Mouse (Mus musculus) testis, postnatal 14 days (tissue): Measurements from ENCODE around the gene Sele.
"Not testable (repeated sequence)": the region's sequence is repeated elsewhere in the genome, so short reads cannot be mapped to it uniquely, and the experiment has no call there.

Source experiments
- DNase-seq: peaks from one replicate; pipeline ENCODE4 v3.0.0; 2021; ENCODE audit warnings: low spot score

The Sele gene

DNA sequence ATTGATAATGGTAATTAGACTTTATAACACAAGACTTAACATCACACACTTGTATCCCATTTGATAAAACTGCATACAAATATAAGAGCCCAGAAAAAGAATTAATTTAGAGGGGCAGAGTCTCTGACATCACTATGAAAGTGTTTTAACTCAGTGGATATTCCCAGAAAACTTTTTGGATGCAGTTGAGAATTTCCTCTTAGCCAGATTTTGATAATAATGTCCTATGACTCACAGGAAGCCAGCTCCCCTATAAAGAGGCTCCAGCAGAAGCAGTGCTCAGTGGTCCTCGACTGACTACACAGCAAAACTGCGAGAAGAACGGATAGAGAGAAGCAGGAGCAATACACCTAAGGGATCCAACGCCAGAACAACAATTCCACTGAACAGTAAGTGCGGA lies at the start of gene Sele:
Gene Sele, plus strand, starts transcription at position 301 of the 400 bp plus-strand sequence.
- no peak for DNase-seq

DNA sequence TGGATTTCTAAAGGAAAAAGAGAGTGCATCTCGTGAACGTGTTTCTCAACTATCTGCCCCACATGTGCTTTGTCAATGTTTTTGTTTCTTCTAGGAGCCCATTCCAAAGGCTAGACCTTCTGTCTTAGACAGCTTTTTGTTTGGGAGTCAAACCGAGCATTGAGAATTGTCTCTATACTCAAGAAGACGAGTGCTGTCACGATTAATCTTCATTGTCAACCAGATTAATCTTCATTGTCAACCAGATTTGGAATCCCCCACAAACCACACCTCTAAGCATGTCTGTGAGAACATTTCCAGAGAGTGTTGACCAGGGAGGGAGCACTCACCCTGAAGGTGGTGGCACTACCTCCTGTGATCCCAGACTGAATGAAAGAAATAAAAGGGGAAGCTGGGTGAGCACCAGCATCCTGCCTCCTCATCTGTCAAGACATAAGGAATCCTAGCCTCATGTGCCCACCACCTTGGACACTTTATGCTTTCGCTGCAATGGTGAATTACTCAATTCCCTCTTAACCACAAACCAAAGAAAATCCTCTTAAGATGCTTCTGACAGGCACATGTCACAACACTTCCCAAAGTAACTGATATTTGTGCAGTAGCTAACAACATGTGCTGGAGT lies 46.1 kb upstream of the Sele start:
- no peak for DNase-seq

DNA sequence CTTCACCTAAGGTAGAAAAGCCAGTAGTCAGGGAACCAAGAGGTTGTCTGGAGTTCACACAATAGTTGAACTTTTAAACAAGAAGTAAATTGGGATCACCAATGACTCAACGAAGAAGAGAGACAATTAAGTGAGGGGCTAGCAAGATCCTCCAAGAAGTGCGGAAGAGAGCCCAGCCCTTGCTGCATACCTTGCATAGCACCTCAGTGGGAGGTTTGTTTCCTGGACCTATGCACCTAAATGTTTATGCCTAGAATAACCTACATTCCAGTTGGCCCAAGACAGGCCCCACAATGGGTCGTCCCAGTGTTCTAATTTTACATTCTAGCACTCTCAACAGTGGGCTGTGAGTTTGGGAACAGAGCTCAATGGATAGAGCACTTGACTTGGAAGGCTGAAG lies 43.7 kb upstream of the Sele start:
- no peak for DNase-seq

DNA sequence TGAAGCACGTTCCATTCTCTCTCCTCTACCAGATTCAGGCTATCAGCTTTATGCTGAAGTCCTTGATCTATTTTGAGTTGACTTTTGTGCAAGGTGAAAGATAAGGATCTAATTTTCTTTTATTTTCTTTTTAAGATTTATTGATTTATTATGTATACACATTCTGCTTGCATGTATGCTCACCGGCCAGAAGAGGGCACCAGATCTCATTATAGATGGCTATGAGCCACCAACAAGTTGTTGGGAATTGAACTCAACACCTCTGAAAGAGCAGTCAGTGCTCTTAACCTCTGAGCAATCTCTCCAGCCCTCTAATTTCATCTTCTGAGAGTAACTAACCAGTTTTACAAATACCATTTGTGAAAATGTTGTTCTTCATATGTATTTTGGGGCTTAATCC lies 38.8 kb upstream of the Sele start:
- DNase-seq: no peak

DNA sequence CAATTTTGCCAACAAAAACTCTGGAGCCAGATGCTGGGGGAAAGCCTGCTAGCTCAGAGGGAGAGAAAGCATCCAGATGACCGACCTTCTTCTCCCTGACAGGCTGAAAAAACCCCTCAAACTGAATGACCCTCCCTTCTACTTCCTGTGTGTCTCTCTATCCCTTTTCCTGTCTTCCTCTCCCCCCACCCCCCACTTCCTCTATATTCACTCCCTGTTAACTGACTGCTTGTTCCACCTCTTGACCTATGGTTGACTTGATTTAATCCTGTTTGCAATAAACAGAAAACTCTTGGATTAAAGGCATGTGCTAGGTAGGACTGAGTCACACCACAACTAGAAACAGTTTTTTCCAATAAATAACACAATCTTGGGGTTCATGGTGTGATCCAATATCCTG lies 33.4 kb upstream of the Sele start:
- no peak for DNase-seq

DNA sequence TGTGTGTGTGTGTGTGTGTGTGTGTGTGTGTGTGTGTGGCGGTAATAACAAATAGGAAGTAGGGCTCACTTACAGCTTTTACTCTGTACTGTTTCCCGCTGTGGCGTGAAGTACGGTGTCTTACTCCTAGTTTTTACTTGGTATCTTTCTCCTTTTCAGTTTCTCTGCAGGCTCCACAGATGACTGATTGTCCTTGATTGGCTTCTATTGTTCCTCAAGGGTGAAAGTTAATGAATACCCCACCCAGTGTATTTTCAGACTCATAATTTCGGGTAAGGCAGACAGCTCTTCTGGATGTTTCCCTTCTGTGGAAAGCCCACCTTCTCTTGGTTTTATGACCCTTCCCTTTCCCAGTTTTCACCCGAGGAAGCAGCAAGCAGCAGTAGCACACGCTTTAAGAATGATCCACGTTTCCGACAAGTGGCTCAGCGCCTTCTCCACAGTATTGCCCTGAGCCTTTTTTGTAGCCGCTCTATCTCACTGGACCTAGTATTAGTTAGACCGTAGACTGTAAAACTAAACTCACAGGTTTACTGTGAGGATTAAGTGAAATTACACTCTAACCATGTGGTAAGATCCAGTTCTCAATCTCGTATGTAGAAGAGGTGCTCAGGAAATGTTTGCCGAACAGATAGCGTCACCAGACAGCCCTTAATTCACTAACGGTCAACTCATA lies 29.7 kb upstream of the Sele start:
- no peak for DNase-seq

DNA sequence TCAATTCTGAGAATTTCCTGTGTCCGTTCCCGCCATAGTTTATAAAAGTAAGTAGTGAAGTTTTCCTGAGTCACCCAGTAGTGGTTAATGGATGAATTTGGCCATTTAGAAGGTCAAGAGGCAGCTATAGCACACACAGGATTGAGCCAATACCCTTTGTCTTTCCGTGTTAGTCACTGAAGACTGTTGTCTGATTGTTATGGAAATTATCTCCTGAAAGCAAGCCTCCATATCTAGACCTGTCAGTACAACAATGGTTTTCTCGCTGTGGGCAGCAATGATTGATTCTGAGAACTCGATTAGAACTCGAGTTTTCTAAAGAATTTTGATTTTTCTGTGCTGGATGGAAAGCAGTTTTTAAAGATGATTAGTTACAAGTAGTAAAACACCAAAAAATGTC lies 28.2 kb upstream of the Sele start:
- DNase-seq: no peak

DNA sequence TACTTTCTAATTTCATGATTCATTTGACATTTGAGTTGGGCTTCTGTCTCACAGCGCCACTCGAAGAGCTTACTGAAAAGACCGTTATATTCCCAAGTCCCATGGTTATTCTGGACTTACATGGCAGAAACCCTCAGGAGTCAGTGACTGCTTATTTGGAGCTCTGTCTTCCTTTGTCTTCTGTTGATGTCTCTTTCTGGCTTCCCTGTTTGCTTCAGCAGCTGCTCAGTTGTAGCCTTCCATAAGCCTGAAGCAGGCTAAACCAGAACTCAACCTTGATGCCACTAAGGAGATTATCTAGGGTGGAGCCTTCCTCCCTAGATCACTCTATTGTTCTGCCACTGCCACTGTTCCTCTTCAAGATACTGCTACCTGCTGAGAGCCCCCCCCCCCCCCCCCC lies 27.3 kb upstream of the Sele start:
- DNase-seq: not testable (repeated sequence)

DNA sequence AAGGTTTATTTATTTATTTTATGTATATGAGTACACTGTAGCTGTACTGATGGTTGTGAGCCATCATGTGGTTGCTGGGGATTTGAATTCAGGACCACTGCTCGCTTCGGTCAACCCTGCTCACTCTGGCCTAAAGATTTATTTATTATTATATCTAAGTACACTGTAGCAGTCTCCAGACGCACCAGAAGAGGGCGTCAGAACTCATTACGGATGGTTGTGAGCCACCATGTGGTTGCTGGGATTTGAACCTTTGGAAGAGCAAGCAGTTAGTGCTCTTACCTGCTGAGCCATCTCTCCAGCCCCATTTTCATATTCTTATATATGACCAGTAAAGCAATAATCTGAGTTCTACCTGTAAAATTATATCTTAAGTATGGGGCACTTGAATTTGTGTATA lies 25.9 kb upstream of the Sele start:
- DNase-seq: not testable (repeated sequence)

DNA sequence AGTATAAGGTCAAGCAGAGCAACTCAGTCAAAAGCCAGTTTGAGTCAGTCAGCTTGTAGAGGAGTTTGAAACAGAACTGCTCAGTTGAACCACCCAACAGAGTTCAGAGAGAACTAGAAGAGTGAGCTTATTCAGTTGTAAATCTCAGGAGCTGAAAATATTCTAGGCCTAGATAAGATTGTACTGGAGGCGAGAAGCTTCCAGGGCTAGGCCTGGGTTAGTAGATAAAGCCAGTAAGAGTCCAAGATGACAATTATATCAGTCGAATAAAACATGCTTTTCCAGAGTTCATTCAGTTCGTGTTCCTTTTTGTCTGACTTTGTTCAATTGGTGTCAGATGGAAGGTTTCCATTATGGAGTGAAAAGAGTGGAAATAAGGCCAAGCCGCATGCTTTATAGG lies 22.3 kb upstream of the Sele start:
- DNase-seq: no peak

DNA sequence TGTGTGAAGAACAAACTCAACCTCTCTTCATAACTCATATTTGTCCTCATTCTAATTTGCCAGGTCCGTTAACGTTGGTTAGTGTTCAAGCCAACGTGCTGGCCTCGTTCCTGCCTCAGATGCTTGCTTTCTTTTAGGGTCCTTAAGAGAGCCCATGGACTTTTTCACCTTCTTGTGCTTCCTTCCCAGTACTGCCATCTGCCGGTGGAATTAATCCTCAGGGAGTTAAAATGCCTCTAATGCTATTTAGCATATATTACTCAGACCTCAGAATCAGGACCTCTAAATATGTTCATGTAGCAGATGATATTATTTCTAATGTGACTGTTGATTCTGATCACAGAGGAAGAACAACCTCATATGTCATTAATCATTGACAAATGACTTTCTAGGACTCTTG lies 20.6 kb upstream of the Sele start:
- DNase-seq: no peak

DNA sequence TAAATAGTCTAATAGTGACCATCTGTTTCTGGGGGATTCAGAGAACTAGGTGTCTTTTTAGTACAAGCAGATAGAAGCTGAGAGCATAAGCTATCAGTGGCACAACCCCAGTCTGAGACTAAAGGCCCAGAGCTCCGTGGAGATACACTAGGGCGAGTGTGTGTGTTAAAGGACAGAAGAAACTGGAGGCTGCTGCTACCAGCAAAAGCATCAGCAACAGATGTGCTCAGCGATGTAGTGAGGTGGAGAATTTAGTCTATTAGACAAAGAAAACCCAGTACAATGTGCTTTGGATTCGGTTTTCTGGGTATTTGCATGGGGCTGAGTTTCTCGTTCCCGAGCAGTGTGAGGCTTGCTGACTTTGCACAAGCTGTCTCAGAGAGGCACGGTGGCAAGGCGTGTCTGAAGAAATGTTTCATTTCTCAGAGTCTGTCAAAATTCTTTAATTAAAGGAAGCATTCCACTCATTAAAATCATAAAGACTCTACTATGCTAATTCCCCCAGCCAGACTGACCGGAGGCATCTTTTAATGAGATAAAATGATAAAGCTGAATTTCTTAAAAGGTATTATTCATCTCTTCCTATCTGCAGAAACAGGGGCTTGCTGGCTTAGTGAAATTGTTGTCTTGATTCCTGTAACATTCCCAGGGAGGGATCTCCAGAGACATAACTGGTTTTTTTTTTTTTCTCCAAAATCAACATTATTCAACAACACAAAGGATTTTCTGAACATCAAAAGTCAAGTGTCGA lies 7.5 kb upstream of the Sele start:
- no peak for DNase-seq

DNA sequence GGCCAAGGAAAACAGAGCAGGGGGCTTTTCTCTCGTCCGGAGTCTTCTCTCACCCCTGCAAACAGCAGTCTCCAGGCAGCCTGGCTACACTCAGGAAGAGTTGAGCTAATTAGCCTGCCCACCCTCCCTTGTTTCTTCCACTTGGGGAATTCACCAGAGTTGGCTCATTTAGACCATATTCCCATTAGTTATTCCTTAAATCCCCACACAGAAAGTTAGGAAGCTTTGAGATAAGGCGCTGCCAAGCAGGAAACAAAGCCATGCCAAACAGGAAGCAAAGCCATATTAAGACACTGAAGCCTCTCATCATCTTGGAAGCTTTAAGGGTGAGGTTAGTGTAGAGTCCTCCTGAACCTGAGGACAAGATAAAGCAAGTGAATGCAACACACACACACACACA lies 4.5 kb upstream of the Sele start:
- no peak for DNase-seq

DNA sequence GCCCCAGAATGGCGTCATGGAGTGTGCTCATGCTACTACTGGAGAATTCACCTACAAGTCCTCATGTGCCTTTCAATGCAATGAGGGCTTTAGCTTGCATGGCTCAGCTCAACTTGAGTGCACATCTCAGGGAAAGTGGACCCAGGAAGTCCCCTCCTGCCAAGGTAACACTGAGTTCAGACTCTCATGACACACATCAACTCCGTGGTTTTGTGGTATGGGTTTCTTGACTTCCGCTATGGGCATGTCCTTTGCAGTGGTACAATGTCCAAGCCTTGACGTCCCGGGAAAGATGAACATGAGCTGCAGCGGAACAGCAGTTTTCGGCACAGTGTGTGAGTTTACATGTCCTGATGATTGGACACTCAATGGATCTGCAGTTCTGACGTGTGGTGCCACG lies 5.5 kb downstream of the Sele start:
- DNase-seq: no peak

DNA sequence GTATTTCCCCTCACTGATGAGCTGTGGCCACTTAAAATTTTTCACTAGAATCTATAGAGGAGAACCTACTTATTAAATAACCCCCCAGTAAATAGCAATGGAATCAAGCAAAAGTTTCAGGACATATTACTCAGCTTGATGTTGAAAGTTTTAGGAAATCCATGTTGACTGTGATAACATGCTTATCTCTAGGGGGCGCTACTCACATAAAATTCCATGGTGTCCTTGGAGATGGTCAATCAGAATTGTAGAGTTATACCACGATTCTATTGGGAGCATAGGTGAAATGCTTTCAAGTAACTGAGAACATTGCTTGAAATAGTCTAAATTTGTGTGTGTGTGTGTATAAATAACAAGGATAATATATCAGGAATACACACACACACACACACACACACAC lies 6.8 kb downstream of the Sele start:
- DNase-seq: no peak

DNA sequence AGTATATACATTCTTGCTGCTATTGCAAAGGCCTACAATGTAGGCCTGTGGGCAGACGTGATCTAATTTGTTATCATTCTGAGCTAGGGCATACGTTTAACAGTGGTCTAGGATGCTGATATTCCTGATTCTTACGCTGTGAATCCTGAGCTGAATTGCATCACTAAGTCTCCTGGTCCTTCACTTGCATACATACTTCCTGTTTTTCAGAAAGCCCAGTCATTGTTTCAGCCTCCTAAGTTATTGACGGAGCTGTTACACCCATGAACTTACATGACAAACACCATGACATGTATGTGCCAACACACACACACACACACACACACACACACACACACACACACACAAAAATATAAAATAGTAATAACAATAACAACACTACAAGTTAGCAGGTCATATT lies 12.0 kb downstream of the Sele start:
- no peak for DNase-seq

DNA sequence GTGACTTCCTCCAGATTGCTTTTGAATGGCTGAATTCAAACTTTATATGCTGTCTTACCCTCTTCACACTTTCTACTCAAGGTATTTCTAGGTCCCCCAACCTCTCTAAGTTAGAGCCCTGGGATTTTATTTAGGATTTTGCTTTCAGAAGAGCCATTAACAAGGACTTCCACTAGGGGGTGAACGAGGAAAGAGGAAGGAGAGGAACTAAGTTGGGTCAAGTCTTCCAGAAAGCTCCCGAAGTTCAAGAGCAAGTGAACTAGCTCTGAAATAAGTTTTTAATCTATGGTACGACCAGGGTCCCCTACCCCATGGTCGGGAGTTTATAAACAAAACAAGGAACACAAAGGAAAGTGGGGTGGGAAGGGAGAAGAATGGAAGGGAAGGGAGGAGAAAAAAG lies 13.2 kb downstream of the Sele start:
- DNase-seq: no peak

DNA sequence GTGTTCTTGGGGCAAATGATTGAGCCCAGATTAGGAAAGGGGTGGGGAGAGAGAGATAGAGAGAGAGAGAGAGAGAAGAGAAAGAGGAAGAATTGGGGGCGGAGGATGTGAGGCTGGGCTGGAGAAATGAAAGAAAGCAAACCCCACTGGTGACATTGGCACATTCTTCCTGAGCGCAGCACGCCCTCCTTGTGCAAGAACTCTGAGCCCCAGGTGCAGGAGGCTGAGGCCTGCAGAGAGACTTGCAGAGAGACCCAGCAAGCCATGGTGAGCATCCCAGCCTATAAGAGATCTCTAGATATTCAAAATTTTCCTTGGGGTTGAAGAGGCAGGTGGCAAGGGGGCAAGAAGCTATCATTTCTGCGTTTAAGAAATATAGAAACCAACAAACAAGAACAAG lies 13.9 kb downstream of the Sele start, which contains the start of gene Sell:
Gene Sell, plus strand, starts transcription at position 58 of the 400 bp plus-strand sequence.
- DNase-seq: no peak

DNA sequence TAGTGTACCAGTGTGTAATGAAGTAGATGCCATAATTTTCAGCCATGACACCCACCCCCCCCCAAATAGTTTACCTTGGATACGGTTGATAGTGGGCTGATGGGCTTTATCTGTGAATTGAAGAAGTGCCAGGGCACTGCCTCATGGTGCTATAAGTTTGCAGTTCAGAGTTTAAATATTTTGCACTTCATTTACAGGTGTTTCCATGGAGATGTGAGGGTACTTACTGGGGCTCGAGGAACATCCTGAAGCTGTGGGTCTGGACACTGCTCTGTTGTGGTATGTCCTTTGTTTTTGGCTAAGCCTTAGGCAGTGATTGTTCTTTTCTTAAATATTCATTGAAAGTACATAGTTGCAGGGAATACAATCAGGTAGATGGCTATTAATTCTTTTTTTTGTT lies 14.8 kb downstream of the Sele start:
- no peak for DNase-seq

DNA sequence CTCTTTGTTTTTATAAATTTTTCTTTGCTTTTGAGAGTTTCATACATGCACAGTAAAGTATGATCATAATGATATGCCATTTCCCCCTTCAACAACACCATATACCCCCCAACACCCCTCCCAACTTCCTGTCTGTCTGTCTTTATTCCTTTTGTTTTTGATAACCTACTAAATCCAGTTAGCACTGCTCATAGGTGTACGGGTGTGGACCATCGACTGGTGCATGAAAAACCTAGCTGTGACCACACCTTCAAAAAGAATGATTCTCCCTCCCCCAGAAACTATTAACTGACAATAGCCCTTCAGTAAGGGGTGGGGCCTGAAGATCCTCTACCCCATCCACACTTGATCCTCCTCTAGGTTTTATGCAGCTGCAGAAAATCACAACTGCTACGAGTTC lies 15.7 kb downstream of the Sele start:
- DNase-seq: no peak

DNA sequence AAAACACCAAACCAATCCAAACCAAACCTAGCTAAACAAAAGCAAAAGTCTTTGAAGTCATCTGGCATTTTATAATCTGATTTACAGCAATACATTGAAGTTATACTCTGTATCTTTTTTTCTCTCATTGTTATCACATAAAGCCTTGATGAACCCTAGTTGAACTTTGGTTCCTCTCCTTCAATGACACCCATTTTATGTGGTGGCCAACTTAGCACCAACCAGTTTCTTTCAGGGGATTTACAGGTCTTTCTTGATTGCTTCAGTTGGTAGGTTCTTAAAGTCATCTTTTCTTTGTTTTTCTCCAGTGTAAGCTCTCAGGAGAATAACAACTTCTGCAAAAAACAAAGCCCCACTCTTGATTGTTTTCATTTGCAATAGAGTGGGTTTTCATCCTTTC lies 21.2 kb downstream of the Sele start:
- no peak for DNase-seq

DNA sequence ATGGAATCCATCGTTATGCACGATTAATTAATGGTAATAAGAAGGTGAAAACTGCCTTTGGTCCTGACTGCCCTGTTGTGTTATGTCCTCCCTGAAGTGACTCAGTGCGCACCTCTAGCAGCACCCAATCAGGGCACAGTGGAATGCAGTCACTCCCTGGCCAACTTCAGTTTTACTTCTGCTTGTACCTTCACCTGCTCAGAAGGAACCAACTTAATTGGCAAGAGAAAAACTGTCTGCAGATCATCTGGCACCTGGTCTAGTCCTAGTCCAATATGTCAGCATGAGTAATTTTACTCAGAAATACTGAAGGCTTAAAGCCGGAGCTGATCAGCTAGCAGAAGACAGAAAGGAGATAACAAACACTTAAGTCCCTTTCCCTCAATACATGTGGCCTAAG lies 22.4 kb downstream of the Sele start:
- DNase-seq: no peak

DNA sequence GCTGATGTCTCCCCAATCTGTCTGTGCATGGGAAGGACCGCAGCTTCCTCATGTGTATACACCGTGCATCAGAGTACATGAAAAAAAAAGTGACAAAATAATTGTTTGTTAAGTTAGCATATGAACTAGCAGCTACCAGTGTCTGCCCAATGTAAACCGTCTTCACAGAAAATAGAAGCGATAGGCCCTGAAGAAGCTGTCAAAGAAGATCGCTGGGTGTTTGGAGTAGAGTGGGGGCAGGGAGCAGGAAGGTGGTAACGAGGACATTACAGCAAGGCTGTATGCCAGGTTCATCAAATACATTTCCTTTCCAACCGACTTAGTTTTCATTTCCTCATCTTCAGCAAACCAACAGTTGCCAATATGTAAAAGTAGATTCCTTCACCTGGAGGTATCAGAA lies 23.1 kb downstream of the Sele start:
- DNase-seq: no peak

DNA sequence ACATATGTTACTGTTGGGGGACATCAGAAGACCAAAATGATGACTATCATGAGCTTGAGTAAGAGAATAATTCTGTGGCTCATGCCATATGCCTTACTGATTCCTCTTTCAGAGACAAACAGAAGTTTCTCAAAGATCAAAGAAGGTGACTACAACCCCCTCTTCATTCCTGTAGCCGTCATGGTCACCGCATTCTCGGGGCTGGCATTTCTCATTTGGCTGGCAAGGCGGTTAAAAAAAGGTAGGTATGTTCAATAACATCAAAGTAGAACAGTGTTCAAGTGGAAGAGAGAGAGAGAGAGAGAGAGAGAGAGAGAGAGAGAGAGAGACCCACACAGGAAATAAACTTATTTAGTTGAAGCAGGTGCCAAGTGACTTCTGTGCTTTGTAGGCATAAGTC lies 24.0 kb downstream of the Sele start:
- no peak for DNase-seq
